Mouse (Mus musculus) C2C12 (cell line): Measurements from ENCODE around the gene Ppp1r9b. TPM values are rescaled to one million over a fixed set of nuclear protein-coding genes. Genes with fewer than 3 reads are reported as not detected.

Experiments used
- H3K27me3 ChIP-seq: one replicate; pipeline ENCODE4 v1.6.1; 2011; ENCODE audit not compliant: control insufficient read depth, insufficient read depth, insufficient read length
- H3K36me3 ChIP-seq: one replicate; pipeline ENCODE4 v1.6.1; 2011; ENCODE audit not compliant: control insufficient read depth, insufficient read depth
- H3K4me3 ChIP-seq: one replicate; pipeline ENCODE4 v1.5.1; 2011; ENCODE audit warnings: mild to moderate bottlenecking, control low read depth; ENCODE audit not compliant: poor library complexity, insufficient read depth, severe bottlenecking
- H3K79me2 ChIP-seq: one replicate; pipeline ENCODE4 v1.6.1; 2011; ENCODE audit not compliant: control insufficient read depth, insufficient read depth
- H3K79me3 ChIP-seq: one replicate; pipeline ENCODE4 v1.6.1; 2011; ENCODE audit warnings: low read depth, control low read depth
- H3ac ChIP-seq: one replicate; pipeline ENCODE3; 2011; ENCODE audit warnings: low read depth; ENCODE audit not compliant: control insufficient read depth, insufficient read length
- CEBPB ChIP-seq: IDR thresholded peaks from one replicate; pipeline ENCODE4 v1.6.1; 2011; ENCODE audit warnings: low read depth, mild to moderate bottlenecking, control low read depth, moderate library complexity
- CTCF ChIP-seq: IDR thresholded peaks from one replicate; pipeline ENCODE4 v1.5.1; 2011; ENCODE audit not compliant: control insufficient read depth, insufficient read depth, insufficient read length
- FOSL1 ChIP-seq: IDR thresholded peaks from one replicate; pipeline ENCODE4 v1.8.0; 2011; ENCODE audit warnings: mild to moderate bottlenecking, low read length; ENCODE audit not compliant: poor library complexity, insufficient read depth, severe bottlenecking
- MAX ChIP-seq: IDR thresholded peaks from one replicate; pipeline ENCODE4 v1.6.1; 2011; ENCODE audit warnings: mild to moderate bottlenecking, control low read depth
- MYOD1 ChIP-seq: IDR thresholded peaks from one replicate; pipeline ENCODE4 v1.6.1; 2011; ENCODE audit warnings: low read depth; ENCODE audit not compliant: control insufficient read depth, insufficient read length
- MYOG ChIP-seq: IDR thresholded peaks from one replicate; pipeline ENCODE4 v1.6.1; 2011; ENCODE audit not compliant: control insufficient read depth, insufficient read length; ENCODE audit errors: extremely low read depth
- USF1 ChIP-seq: IDR thresholded peaks from one replicate; pipeline ENCODE4 v1.6.1; 2011; ENCODE audit warnings: low read depth, mild to moderate bottlenecking, control low read depth, moderate library complexity
- polyA plus RNA-seq: library from polyadenylated mRNA; unstranded; fragments of >200 nt; fragmentation: generic; extraction: Trizol; gene quantifications from one replicate; pipeline ENCODE4 v1.2.1, GENCODE M21; 2012; ENCODE audit warnings: missing spikeins

Ppp1r9b gene
- polyA plus RNA-seq, 1 experiment, result 31.8 TPM

GRCm38 (mm10) chr11:94978947-94979346 lies 11.9 kb upstream of the Ppp1r9b start:
- Histone ChIP-seq H3K4me3 (no peak overlapping the region), H3K79me3 (no peaks in the 10 kb centered on the region), H3K79me2 (no peaks in the 10 kb centered on the region), H3ac (no peak overlapping the region), H3K27me3 (no peaks in the 10 kb centered on the region), H3K36me3 (no peaks in the 10 kb centered on the region)
- no peak for TF ChIP-seq FOSL1
- TF ChIP-seq MAX, result peak; percentile 56
- peak; percentile 96 for TF ChIP-seq CTCF
- no peak for TF ChIP-seq MYOG
- peak; percentile 99 for TF ChIP-seq CEBPB
- TF ChIP-seq USF1, result no peak
- no peak for TF ChIP-seq MYOD1

- Histone ChIP-seq H3ac (no peak overlapping the region), H3K79me2 (no peaks in the 10 kb centered on the region), H3K27me3 (no peaks in the 10 kb centered on the region), H3K36me3 (no peaks in the 10 kb centered on the region), H3K79me3 (no peaks in the 10 kb centered on the region), H3K4me3 (no peak overlapping the region)
- TF ChIP-seq MYOG (no peak), MAX (no peak), CEBPB (no peak), FOSL1 (no peak), MYOD1 (no peak), USF1 (no peak), CTCF (no peak)
Observed at GRCm38 (mm10) chr11:94979462-94980179, 11.2 kb upstream of the Ppp1r9b start.

GRCm38 (mm10) chr11:94985140-94985539 lies 5.7 kb upstream of the Ppp1r9b start:
- no peak overlapping the region for H3ac ChIP-seq
- H3K27me3 ChIP-seq, result no peaks in the 10 kb centered on the region
- H3K79me3 ChIP-seq, result no peaks in the 10 kb centered on the region
- H3K4me3 ChIP-seq, result no peak overlapping the region
- H3K79me2 ChIP-seq, result no peaks in the 10 kb centered on the region
- no peak for TF ChIP-seq USF1
- TF ChIP-seq MYOD1, result no peak
- TF ChIP-seq CTCF, result no peak
- no peak for TF ChIP-seq MAX
- no peak for TF ChIP-seq CEBPB
- TF ChIP-seq FOSL1, result no peak
- no peak for TF ChIP-seq MYOG
- no peaks in the 10 kb centered on the region for H3K36me3 ChIP-seq

- no peak overlapping the region for H3ac ChIP-seq
- H3K79me3 ChIP-seq, result no peaks in the 10 kb centered on the region
- H3K27me3 ChIP-seq, result no peaks in the 10 kb centered on the region
- no peak for TF ChIP-seq MAX
- TF ChIP-seq CEBPB, result no peak
- TF ChIP-seq MYOD1, result no peak
- TF ChIP-seq FOSL1, result no peak
- no peak for TF ChIP-seq USF1
- no peak for TF ChIP-seq CTCF
- no peak for TF ChIP-seq MYOG
- no peak overlapping the region for H3K4me3 ChIP-seq
- H3K36me3 ChIP-seq, result no peaks in the 10 kb centered on the region
- peaks cover under 1% of the 10 kb centered on the region for H3K79me2 ChIP-seq
Observed at GRCm38 (mm10) chr11:94985822-94986221, 5.0 kb upstream of the Ppp1r9b start.

- Histone ChIP-seq H3K36me3 (no peaks in the 10 kb centered on the region), H3K79me2 (peaks cover 7% of the 10 kb centered on the region), H3K79me3 (peaks cover 1% of the 10 kb centered on the region), H3K27me3 (no peaks in the 10 kb centered on the region), H3K4me3 (no peak overlapping the region), H3ac (no peak overlapping the region)
- TF ChIP-seq CTCF, result no peak
- TF ChIP-seq FOSL1, result no peak
- TF ChIP-seq USF1, result no peak
- TF ChIP-seq MYOD1, result no peak
- no peak for TF ChIP-seq CEBPB
- TF ChIP-seq MAX, result no peak
Observed at GRCm38 (mm10) chr11:94986435-94986834, 4.4 kb upstream of the Ppp1r9b start.
